Mouse (Mus musculus): ENCODE data around the gene Mgat3. TPM values are rescaled to one million over a fixed set of nuclear protein-coding genes. Genes with fewer than 3 reads are reported as not detected.

Mgat3 gene
- polyA plus RNA-seq, 1 experiment from 2014 or later, result 9.4 TPM

DNA sequence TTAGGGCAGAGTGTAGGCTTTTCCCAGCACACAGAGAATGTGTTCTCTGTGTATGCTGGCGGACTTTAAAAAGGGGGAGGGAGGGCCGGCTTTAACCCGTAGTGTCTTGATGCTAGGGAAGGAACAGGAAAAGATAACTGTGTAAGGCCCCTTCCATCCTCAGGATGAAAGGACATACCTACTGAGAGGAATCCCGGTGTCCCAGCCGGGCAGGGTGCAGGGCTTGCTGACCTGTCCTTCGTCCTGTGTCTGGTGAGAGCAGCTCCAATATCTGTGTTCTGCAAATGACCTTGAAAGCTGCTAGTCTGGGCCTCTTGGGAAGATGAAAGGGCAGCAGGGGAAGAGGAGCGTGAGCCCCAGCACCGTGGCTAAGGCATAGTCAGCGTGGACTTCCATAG, 39.1 kb upstream of the Mgat3 start:
- 65% methylated on average over 9 of the region's 9 CpGs for WGBS
- H3K27ac ChIP-seq (ENCODE audit: low read length), result peak overlapping the region; percentile 100
- H3K27me3 ChIP-seq (ENCODE audit: insufficient read depth, low read length), result no peaks in the 10 kb centered on the region
- no peaks in the 10 kb centered on the region; the same call in 1 of the 2 replicates for H3K36me3 ChIP-seq (ENCODE audit: insufficient read depth, low read length)
- peak overlapping the region; percentile 77 for H3K4me3 ChIP-seq (ENCODE audit: low read length)
- no peaks in the 10 kb centered on the region for H3K9me3 ChIP-seq (ENCODE audit: low read length)
- peak overlapping the region; percentile 94 for H3K9ac ChIP-seq (replicated peaks; ENCODE audit: low read length)
- peaks cover 14% of the 10 kb centered on the region for H3K4me1 ChIP-seq (ENCODE audit: insufficient read depth, low read length)
- peak overlapping the region; percentile 73 for H3K4me2 ChIP-seq (replicated peaks; ENCODE audit: low read depth, low read length)
- no peak for ATAC-seq (ENCODE audit: low FRiP score, low TSS enrichment)

DNA sequence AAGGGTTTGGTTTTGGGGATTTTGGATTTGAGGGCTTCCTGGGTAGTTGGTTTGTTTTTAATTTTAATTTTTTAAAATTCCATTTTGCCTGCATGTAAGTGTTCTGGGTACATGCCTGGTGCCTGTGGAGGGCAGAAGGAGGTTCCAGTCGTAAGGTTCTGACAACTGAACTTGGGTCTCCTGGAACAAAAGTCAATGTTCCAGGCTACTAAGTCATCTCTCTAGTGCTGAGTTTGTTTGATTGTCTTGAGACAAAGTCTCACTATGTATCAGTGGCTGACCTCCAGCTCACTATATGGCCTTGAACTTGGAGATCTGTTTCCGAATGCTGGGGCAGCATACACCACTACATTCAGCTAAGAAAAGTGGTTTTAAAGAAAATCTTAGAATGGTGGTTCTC, 38.0 kb upstream of the Mgat3 start:
- no peaks in the 10 kb centered on the region for H3K9me3 ChIP-seq (ENCODE audit: low read length)
- WGBS, result 85% methylated on average over 2 of the region's 2 CpGs
- no peak for ATAC-seq (ENCODE audit: low FRiP score, low TSS enrichment)
- H3K4me2 ChIP-seq (replicated peaks; ENCODE audit: low read depth, low read length), result no peak overlapping the region
- H3K9ac ChIP-seq (replicated peaks; ENCODE audit: low read length), result 0 out of 2 replicates have a peak overlapping the region, but pooled peaks have one; percentile 15
- peaks cover 14% of the 10 kb centered on the region for H3K4me1 ChIP-seq (ENCODE audit: insufficient read depth, low read length)
- H3K4me3 ChIP-seq (ENCODE audit: low read length), result no peak overlapping the region
- no peaks in the 10 kb centered on the region for H3K27me3 ChIP-seq (ENCODE audit: insufficient read depth, low read length)
- no peak overlapping the region for H3K27ac ChIP-seq (ENCODE audit: low read length)
- H3K36me3 ChIP-seq (ENCODE audit: insufficient read depth, low read length), result no peaks in the 10 kb centered on the region; the same call in 1 of the 2 replicates

DNA sequence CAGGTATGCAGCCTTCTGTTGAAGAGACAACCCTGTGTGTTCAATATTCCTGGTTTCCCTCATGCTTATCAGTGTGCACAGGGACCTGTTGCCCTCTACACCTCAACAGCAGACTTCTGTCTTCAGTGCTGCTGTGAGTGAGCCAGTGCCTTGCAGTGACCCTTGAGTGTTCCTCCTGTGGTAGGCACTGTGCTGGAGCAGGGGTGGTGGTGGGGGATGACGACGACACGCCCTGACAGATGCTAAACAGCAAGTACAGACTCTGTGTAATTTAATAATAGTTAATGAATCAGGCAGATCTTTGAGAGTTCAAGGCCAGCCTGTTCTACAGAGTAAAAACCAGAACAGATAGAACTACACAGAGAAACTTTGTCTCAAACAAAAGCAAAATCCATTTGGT, 36.9 kb upstream of the Mgat3 start:
- Histone ChIP-seq H3K36me3 (ENCODE audit: insufficient read depth, low read length) (peaks cover 3% of the 10 kb centered on the region), H3K4me2 (replicated peaks; ENCODE audit: low read depth, low read length) (no peak overlapping the region), H3K4me1 (ENCODE audit: insufficient read depth, low read length) (peaks cover 14% of the 10 kb centered on the region), H3K4me3 (ENCODE audit: low read length) (no peak overlapping the region), H3K9me3 (ENCODE audit: low read length) (no peaks in the 10 kb centered on the region), H3K9ac (replicated peaks; ENCODE audit: low read length) (no peak overlapping the region), H3K27me3 (ENCODE audit: insufficient read depth, low read length) (no peaks in the 10 kb centered on the region), H3K27ac (ENCODE audit: low read length) (no peak overlapping the region)
- ATAC-seq (ENCODE audit: low FRiP score, low TSS enrichment), result no peak
- WGBS, result 92% methylated on average over 3 of the region's 3 CpGs

DNA sequence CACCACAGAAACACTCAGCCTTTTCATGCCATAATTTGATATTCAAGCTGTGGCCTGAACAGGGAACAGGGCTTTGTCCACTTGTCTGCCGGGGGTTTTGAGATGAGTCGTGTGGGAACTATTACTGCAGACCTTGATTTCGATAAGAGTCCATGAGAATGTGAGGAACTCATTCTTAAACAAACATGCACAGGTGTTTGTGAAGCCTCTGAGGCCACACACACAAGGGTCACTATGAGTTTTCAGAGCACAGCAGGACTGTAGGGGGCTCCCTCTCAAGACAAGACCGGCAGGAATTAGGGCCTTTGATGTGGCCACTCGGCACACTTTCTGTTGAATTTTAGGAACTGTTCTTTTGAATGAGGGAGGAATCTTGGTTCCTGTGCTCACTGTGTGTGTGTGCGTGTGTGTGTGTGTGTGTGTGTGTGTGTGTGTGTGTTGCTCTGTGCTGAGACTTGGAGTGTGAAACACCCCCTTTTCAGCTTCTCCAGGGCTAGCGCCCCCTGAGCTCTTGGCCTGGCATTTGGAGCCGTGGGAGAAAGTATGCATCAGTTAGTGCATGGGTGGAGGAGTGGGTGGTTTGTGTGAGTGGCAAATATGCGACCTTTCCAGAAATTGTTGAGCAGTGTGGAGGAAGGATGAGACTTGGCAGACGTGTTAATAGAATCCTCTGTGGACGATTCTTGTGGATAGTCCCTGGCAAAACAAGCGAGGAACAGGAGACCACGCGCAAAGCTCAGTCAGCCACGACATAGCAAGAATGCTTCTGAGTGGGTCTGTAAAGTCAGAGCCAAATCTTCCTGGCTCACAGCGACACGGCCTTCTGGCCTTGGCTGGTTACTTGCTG, 35.4 kb upstream of the Mgat3 start:
- peaks cover 3% of the 10 kb centered on the region; the same call in 1 of the 2 replicates for H3K9me3 ChIP-seq (ENCODE audit: low read length)
- 54% methylated on average over 17 of the region's 17 CpGs for WGBS
- no peak for ATAC-seq (ENCODE audit: low FRiP score, low TSS enrichment)

DNA sequence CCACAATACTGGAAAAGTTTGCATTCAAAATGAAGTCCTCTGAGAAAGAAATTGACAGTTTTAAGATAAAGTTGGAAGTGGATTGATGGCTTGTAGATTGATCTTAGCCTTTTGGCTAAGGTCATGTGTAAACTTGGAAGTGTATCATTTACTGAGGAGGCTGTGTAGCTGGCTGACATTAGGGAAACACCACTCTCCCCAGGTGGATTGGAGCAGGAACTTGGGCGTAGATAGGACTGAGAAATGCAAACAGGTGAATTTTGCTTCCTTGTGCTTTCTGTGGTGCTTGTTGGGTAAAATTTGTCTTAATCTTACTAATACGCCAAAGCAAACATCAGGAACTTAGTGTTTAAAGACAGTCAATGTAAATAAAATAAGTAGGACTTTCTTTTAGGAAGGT, 33.2 kb upstream of the Mgat3 start:
- Histone ChIP-seq H3K9ac (replicated peaks; ENCODE audit: low read length) (no peak overlapping the region), H3K27ac (ENCODE audit: low read length) (no peak overlapping the region), H3K9me3 (ENCODE audit: low read length) (peaks cover 3% of the 10 kb centered on the region; the same call in 1 of the 2 replicates), H3K27me3 (ENCODE audit: insufficient read depth, low read length) (no peaks in the 10 kb centered on the region), H3K4me3 (ENCODE audit: low read length) (no peak overlapping the region), H3K36me3 (ENCODE audit: insufficient read depth, low read length) (peaks cover 13% of the 10 kb centered on the region), H3K4me1 (ENCODE audit: insufficient read depth, low read length) (no peaks in the 10 kb centered on the region), H3K4me2 (replicated peaks; ENCODE audit: low read depth, low read length) (no peak overlapping the region)
- WGBS, result 92% methylated on average over 2 of the region's 2 CpGs
- ATAC-seq (ENCODE audit: low FRiP score, low TSS enrichment), result no peak

More for the DNA sequence above, 35.4 kb upstream of the Mgat3 start:
- Histone ChIP-seq H3K9ac (replicated peaks; ENCODE audit: low read length) (no peak overlapping the region), H3K4me1 (ENCODE audit: insufficient read depth, low read length) (peaks cover 14% of the 10 kb centered on the region), H3K4me3 (ENCODE audit: low read length) (no peak overlapping the region), H3K4me2 (replicated peaks; ENCODE audit: low read depth, low read length) (no peak overlapping the region), H3K36me3 (ENCODE audit: insufficient read depth, low read length) (peaks cover 10% of the 10 kb centered on the region), H3K27ac (ENCODE audit: low read length) (no peak overlapping the region), H3K27me3 (ENCODE audit: insufficient read depth, low read length) (no peaks in the 10 kb centered on the region)

DNA sequence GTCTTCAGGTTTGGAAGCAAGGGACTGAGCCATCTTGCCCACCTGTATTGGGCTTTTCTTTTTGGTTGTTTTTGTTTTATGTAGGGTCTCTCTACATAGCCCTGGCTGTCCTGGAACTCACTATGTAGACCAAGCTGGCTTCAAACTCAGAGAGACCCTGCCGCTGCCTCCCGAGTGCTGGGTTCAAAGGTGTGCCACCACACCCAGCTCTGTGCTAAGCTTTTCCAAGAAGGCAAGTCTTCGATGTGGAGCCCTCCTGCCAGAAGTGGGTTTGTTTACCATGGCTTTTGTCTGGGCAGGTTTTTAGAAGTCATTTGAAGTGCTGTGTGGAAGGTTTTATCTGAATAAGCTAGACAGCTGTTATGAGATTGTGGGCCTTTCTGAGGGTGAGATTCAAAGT, 32.6 kb upstream of the Mgat3 start:
- no peak overlapping the region for H3K4me3 ChIP-seq (ENCODE audit: low read length)
- no peak overlapping the region for H3K9ac ChIP-seq (replicated peaks; ENCODE audit: low read length)
- H3K27me3 ChIP-seq (ENCODE audit: insufficient read depth, low read length), result no peaks in the 10 kb centered on the region
- H3K27ac ChIP-seq (ENCODE audit: low read length), result no peak overlapping the region
- no peaks in the 10 kb centered on the region for H3K4me1 ChIP-seq (ENCODE audit: insufficient read depth, low read length)
- peaks cover 3% of the 10 kb centered on the region; the same call in 1 of the 2 replicates for H3K9me3 ChIP-seq (ENCODE audit: low read length)
- no peak overlapping the region for H3K4me2 ChIP-seq (replicated peaks; ENCODE audit: low read depth, low read length)
- WGBS, result 95% methylated on average over 3 of the region's 3 CpGs
- no peak for ATAC-seq (ENCODE audit: low FRiP score, low TSS enrichment)
- H3K36me3 ChIP-seq (ENCODE audit: insufficient read depth, low read length), result peaks cover 13% of the 10 kb centered on the region

DNA sequence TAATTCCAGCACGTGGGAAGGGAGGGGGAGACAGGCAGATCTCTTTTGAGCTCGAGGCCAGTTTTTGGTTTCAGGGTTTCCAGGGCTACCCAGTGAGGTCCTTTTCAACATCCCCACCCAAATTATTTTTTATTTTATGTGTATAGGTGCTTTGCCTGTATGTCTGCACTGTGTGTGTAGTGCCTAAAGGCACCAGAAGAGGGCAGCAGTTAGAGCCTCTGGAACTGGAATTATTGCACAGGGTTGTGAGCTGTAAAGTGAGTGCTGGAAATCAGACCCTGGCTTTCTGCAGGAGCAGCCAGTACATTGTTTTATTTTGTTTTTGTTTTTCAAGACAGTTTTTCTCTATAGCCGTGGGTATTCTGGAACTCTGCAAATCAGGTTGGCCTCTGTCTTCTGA, 31.4 kb upstream of the Mgat3 start:
- Histone ChIP-seq H3K27me3 (ENCODE audit: insufficient read depth, low read length) (no peaks in the 10 kb centered on the region), H3K27ac (ENCODE audit: low read length) (no peak overlapping the region), H3K4me3 (ENCODE audit: low read length) (no peak overlapping the region), H3K36me3 (ENCODE audit: insufficient read depth, low read length) (peaks cover 13% of the 10 kb centered on the region), H3K4me1 (ENCODE audit: insufficient read depth, low read length) (no peaks in the 10 kb centered on the region), H3K9me3 (ENCODE audit: low read length) (peaks cover 3% of the 10 kb centered on the region; the same call in 1 of the 2 replicates), H3K9ac (replicated peaks; ENCODE audit: low read length) (no peak overlapping the region), H3K4me2 (replicated peaks; ENCODE audit: low read depth, low read length) (no peak overlapping the region)
- ATAC-seq (ENCODE audit: low FRiP score, low TSS enrichment), result no peak
- WGBS, result 96% methylated on average over 3 of the region's 3 CpGs

DNA sequence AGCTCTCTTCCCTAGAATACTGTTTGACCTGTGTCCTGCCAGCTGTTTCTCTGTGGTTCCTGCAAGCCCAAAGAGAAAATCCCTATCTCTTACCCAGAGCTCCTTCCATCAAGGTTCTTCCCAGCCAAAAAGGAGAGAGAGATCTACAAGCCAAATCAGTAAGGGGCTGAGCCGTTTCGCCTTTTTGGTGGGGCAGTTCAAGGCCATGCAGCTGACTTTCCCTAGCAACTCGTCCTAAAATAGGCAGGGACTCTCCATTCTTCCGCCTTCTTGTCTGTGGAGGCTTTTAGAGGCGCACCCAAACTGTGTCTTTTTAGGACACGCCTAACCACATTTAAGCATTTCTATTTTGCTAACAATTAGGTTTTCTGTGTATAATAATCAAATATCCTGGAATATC, 29.8 kb upstream of the Mgat3 start:
- Histone ChIP-seq H3K9me3 (ENCODE audit: low read length) (peaks cover 3% of the 10 kb centered on the region; the same call in 1 of the 2 replicates), H3K4me2 (replicated peaks; ENCODE audit: low read depth, low read length) (no peak overlapping the region), H3K4me1 (ENCODE audit: insufficient read depth, low read length) (no peaks in the 10 kb centered on the region), H3K27ac (ENCODE audit: low read length) (no peak overlapping the region), H3K4me3 (ENCODE audit: low read length) (no peak overlapping the region), H3K27me3 (ENCODE audit: insufficient read depth, low read length) (no peaks in the 10 kb centered on the region), H3K9ac (replicated peaks; ENCODE audit: low read length) (no peak overlapping the region), H3K36me3 (ENCODE audit: insufficient read depth, low read length) (peaks cover 13% of the 10 kb centered on the region)
- ATAC-seq (ENCODE audit: low FRiP score, low TSS enrichment), result no peak
- 93% methylated on average over 6 of the region's 6 CpGs for WGBS

DNA sequence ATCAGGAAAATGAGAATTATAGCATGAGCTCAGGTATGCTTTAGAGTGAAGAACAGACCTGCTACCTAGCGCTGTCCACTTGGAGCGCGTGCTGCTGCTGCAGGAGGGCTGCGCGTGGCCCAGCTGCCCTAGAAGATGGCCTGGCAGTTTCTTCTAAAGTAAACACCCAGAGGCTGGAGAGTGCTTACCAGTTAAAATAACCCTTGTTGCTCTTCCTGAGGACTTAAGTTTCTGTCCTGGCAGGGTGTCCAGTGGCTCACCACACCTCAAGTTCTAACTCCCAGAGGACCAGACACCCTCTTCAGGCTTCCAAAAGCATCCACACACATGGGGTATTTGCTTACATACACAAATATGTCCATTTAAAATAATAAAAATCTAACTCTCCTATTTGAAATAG, 28.1 kb upstream of the Mgat3 start:
- no peak for ATAC-seq (ENCODE audit: low FRiP score, low TSS enrichment)
- peaks cover 3% of the 10 kb centered on the region; the same call in 1 of the 2 replicates for H3K9me3 ChIP-seq (ENCODE audit: low read length)
- no peak overlapping the region for H3K27ac ChIP-seq (ENCODE audit: low read length)
- H3K4me2 ChIP-seq (replicated peaks; ENCODE audit: low read depth, low read length), result no peak overlapping the region
- H3K4me1 ChIP-seq (ENCODE audit: insufficient read depth, low read length), result no peaks in the 10 kb centered on the region
- H3K9ac ChIP-seq (replicated peaks; ENCODE audit: low read length), result no peak overlapping the region
- peaks cover 24% of the 10 kb centered on the region for H3K36me3 ChIP-seq (ENCODE audit: insufficient read depth, low read length)
- H3K27me3 ChIP-seq (ENCODE audit: insufficient read depth, low read length), result no peaks in the 10 kb centered on the region
- WGBS, result 95% methylated on average over 5 of the region's 5 CpGs
- no peak overlapping the region for H3K4me3 ChIP-seq (ENCODE audit: low read length)

DNA sequence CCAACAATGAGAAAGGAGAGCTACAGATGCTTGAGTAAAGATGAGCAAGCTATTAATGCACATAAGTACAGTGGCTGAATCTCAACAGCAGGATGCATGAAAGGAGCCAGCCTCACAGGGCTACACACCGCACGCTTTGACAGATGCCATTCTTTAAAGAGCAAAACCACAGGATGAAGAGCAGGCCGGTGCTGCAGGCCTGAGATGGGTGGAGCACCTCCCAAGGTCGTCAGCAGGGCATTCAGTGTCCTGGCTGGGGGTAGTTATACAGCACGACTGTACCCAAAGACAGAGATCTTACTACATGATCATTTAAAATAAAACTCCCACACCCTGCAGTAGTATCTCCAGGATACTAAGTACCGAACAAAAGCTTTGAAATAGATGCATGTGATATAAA, 27.4 kb upstream of the Mgat3 start:
- Histone ChIP-seq H3K4me1 (ENCODE audit: insufficient read depth, low read length) (no peaks in the 10 kb centered on the region), H3K36me3 (ENCODE audit: insufficient read depth, low read length) (peaks cover 25% of the 10 kb centered on the region), H3K4me3 (ENCODE audit: low read length) (no peak overlapping the region), H3K9ac (replicated peaks; ENCODE audit: low read length) (no peak overlapping the region), H3K4me2 (replicated peaks; ENCODE audit: low read depth, low read length) (no peak overlapping the region), H3K9me3 (ENCODE audit: low read length) (peaks cover 3% of the 10 kb centered on the region; the same call in 1 of the 2 replicates), H3K27me3 (ENCODE audit: insufficient read depth, low read length) (no peaks in the 10 kb centered on the region), H3K27ac (ENCODE audit: low read length) (no peak overlapping the region)
- ATAC-seq (ENCODE audit: low FRiP score, low TSS enrichment), result no peak
- 74% methylated on average over 6 of the region's 6 CpGs for WGBS
